Mouse (Mus musculus) stomach, postnatal 0 days (tissue): ENCODE results near the gene Foxp1.

Experiments
- CTCF ChIP-seq: IDR thresholded peaks from 2 replicates; pipeline ENCODE4 v1.5.1; 2016; ENCODE audit warnings: antibody characterized with exemption, low read depth, mild to moderate bottlenecking, moderate library complexity
- EP300 ChIP-seq: optimal IDR thresholded peaks from 2 replicates; pipeline ENCODE3; 2016; ENCODE audit warnings: antibody characterized with exemption

- TF ChIP-seq EP300 = no peak
- no peak for TF ChIP-seq CTCF
Measured at GRCm38 (mm10) chr6:99094339-99094989, 428.1 kb downstream of the Foxp1 start.
